Mouse (Mus musculus): ENCODE measurements around the gene Vps39.

DNA sequence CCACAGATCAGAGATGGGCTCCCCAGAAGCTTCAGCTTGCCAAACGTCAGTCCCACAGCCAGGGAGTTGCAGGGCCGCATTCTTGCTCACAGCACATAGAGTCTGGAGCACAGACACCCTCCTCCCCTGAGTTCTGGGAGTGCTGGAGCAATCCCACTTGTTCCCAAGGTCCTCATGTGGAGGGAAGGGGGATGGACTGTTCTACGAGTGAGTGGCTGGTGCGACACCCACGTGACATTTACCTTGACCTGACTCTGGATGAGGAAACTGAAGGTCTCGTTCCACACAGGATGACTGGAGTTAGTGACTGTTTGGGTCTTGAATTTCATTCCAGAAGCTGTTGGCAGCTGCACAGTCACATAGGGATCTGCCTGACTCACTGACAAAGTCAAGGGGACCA lies 69.4 kb downstream of the Vps39 start:
- no peak for TF ChIP-seq CTCF (IDR thresholded peaks at IDR 0.05; ENCODE audit: low read depth)
- TF ChIP-seq EP300 (optimal IDR thresholded peaks at IDR 0.05), result no peak
